8 mouse cellular contexts compared by ENCODE assay signal in the genomic region with DNA sequence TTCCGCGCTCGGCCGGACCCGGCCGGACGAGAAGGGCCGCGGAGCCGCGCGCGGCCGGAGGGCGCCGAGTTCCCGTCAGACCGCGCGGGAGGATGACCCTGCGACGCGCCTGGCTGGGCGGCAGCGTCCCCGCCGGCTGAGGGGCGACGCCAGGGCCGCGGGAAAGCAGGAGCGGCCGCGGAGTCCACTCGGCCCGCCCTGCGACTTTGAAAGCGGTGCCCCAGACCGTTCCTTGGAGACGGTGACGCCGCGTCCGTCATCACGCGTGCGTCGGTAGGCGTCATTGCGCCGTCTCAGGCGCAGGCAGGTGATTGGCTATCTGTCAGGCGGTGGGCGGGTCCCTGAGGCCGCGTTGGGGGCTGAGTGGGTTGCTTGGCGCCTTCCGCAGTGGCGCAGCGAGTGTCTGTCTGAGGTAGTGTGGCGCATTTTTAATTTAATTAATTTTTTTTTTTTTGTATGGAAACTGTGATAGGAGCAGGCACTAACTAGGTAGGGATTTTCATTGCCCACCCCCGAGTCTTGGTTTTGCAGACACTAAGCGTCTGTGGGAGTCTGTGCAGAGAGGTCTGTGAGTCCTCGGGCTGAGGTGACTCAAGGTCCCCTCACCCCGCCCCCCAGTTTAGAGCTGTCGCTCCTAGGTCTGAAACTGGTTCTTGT. TPM values are rescaled to one million over a fixed set of nuclear protein-coding genes. Genes with fewer than 3 reads are reported as not detected.
DNase-seq lines count a peak whose midpoint lies in the region; ATAC-seq and TF ChIP-seq lines count a peak whose summit lies in the region.

A gene (minus strand): TSS at position 237 of the 657 bp plus-strand sequence.
A gene (plus strand): TSS at position 334 of the 657 bp plus-strand sequence.

- peak within 1 kb of the TSS; percentile 97 for H3K27ac ChIP-seq in hindbrain, embryonic 10.5 days
- peak within 1 kb of the TSS; percentile 88 for H3K27ac ChIP-seq in lung, postnatal 0 days (ENCODE audit: low read length)

- TF ChIP-seq EP300 in lung, postnatal 0 days (IDR thresholded peaks at IDR 0.05): no peak

- ATAC-seq in frontal cortex, adult (ENCODE audit: low TSS enrichment): peak; percentile 98
- peak; percentile 100 for ATAC-seq in lung, postnatal 0 days

- WGBS in hindbrain, embryonic 10.5 days: under 1% methylated on average over 66 of the region's 66 CpGs
- under 1% methylated on average over 64 of the region's 66 CpGs for WGBS in lung, postnatal 0 days

- peaks cover 3% of the 10 kb centered on the region; the same call in 1 of the 2 replicates for H3K36me3 ChIP-seq in hindbrain, embryonic 10.5 days
- no peaks in the 10 kb centered on the region for H3K36me3 ChIP-seq in lung, postnatal 0 days (ENCODE audit: insufficient read depth, low read length)

- H3K9me3 ChIP-seq in hindbrain, embryonic 10.5 days: no peaks in the 10 kb centered on the region
- no peaks in the 10 kb centered on the region for H3K9me3 ChIP-seq in lung, postnatal 0 days (ENCODE audit: low read length)

- H3K27me3 ChIP-seq in hindbrain, embryonic 10.5 days (ENCODE audit: insufficient read depth, poor library complexity, severe bottlenecking): no peaks in the 10 kb centered on the region
- no peaks in the 10 kb centered on the region for H3K27me3 ChIP-seq in lung, postnatal 0 days (replicated peaks; ENCODE audit: insufficient read depth, low read length)

- H3K4me3 ChIP-seq in hindbrain, embryonic 10.5 days: peak within 1 kb of the TSS; percentile 71
- peak within 1 kb of the TSS; percentile 74 for H3K4me3 ChIP-seq in lung, postnatal 0 days (ENCODE audit: low read depth, low read length)

- peak within 1 kb of the TSS; percentile 71 for H3K9ac ChIP-seq in lung, postnatal 0 days (replicated peaks; ENCODE audit: low read depth)

- peak; percentile 11; the same call in 1 of the 2 replicates for TF ChIP-seq CTCF in lung, postnatal 0 days (IDR thresholded peaks at IDR 0.05)

- peak; percentile 99 for DNase-seq in MN1 (ENCODE audit: low spot score)
- peak; percentile 98 for DNase-seq in cerebellum, adult 9-10 months
- peak; percentile 96 for DNase-seq in hindbrain, embryonic 10.5 days (ENCODE audit: low spot score)
- DNase-seq in layer of hippocampus, adult 9-11 months: peak; percentile 97
- DNase-seq in lung, postnatal 0 days (ENCODE audit: low spot score): peak; percentile 98
- peak; percentile 93 for DNase-seq in ovary, postnatal 14 days (ENCODE audit: low spot score)
- peak; percentile 96 for DNase-seq in thymus, postnatal 14 days

- H3K4me1 ChIP-seq in hindbrain, embryonic 10.5 days (replicated peaks): peaks cover 21% of the 10 kb centered on the region
- H3K4me1 ChIP-seq in lung, postnatal 0 days (ENCODE audit: insufficient read depth, low read depth, low read length): no peaks in the 10 kb centered on the region

- H3K4me2 ChIP-seq in lung, postnatal 0 days (replicated peaks; ENCODE audit: low read depth, low read length): peak within 1 kb of the TSS; percentile 75

RNA-seq across cellular contexts. Expression of the first gene that starts in this region (rescaled TPM):
- polyA plus RNA-seq in hindbrain, embryonic 10.5 days (2016; fragmentation: Nextera tagmentation; extraction: Ambion mirVana): 17.7 and 22.2 TPM in 2 replicates
- polyA plus RNA-seq in lung, postnatal 0 days (2015; fragmentation: Nextera tagmentation; extraction: Ambion mirVana): 7.7 and 7.8 TPM in 2 replicates

RNA-seq across cellular contexts. Expression of the second gene that starts in this region (rescaled TPM):
- 14.1 and 18.5 TPM in 2 replicates for polyA plus RNA-seq in hindbrain, embryonic 10.5 days (2016; fragmentation: Nextera tagmentation; extraction: Ambion mirVana)
- polyA plus RNA-seq in lung, postnatal 0 days (2015; fragmentation: Nextera tagmentation; extraction: Ambion mirVana): 6.4 TPM in 2 replicates

Comparison
In these comparisons a context has a peak if more than half of its experiments do, and no peak if none do; other contexts are left out.
1. Peak in every context shown above with its lines: DNase-seq, ATAC-seq, H3K4me3 ChIP-seq and H3K27ac ChIP-seq.